Mouse (Mus musculus) heart, adult 2 months (tissue): ENCODE results near the gene Fto.

ENCODE experiments used
- CTCF ChIP-seq: fragments of 200-600 bp; IDR thresholded peaks from 2 replicates; pipeline ENCODE4 v1.8.1; 2022; ENCODE audit warnings: antibody characterized with exemption, mild to moderate bottlenecking, moderate library complexity
- EP300 ChIP-seq: fragments of 200-500 bp; IDR thresholded peaks from 2 replicates; pipeline ENCODE4 v1.6.1; 2011; ENCODE audit warnings: low read depth, low read length, control low read depth; ENCODE audit not compliant: insufficient read depth
- POLR2A ChIP-seq: fragments of 200-500 bp; IDR thresholded peaks from 2 replicates; pipeline ENCODE4 v1.6.1; 2011; ENCODE audit warnings: mild to moderate bottlenecking, low read depth, low read length, control low read depth; ENCODE audit not compliant: insufficient read depth

DNA sequence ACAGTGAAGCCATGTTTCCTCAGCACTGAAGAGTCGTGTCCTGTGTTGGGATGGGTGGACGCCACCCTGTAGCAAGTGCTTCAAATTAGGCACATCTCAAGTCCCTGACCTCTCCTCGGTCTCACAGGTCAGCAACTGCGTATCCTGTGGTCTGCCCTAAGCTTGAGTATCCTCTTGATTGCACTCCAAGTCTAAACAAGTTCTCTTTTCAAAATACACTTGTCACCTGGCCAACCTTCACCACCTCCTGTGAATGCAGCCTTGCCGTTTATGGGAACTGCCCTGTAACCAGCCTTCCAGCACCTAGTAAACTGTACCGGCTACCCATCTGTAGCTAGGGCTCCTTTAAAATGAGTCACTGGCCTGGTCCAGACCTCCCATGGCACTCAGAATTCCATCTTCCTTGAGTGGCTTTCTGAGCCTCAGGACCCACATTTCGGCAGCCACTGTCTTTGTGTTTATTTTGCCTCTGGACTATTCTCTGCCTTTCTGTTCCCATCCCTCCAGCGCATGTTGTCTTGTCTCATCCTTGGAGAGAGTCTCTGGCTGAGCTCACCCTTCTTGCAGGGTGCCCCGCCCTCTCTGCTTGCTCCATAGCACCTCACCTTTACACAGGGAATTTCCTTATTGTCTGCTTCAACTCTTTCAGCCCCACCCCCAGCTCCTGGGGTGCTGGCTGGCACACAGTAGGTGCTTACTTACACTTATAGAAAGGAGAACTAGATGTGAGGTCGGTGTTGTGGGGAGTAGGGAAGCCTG lies 181.4 kb downstream of the Fto start:
- TF ChIP-seq CTCF: no peak
- TF ChIP-seq POLR2A: no peak
- no peak for TF ChIP-seq EP300
